Mouse (Mus musculus): ENCODE measurements around the gene Sppl2a. TPM values are rescaled to one million over a fixed set of nuclear protein-coding genes. Genes with fewer than 3 reads are reported as not detected.
"Not testable (repeated sequence)": the region's sequence is repeated elsewhere in the genome, so short reads cannot be mapped to it uniquely, and the experiment has no call there.

Sppl2a gene
- total RNA-seq, 2 experiments from 2014 or later: 79.9 to 111 TPM

DNA sequence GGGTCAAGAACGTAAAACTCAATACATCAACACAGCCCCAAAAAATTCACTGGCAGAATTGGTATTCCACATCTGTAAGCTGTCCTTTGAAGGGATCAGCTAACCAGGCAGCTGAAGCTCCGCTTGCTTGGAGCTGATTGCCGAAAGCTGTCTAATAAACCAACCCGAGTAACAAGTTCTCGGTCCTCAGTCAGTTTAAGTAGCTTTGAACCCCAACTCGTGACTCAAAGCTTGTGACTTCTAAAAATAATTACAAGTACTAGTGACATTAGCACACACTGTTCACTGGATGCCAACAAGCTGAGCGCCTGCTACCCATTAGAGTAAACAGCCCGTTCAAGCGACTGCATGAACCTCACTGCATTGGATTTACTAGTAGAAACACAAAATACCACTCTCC is 35.5 kb downstream of the Sppl2a start:
- no peak for ATAC-seq (ENCODE audit: poor library complexity, severe bottlenecking)

DNA sequence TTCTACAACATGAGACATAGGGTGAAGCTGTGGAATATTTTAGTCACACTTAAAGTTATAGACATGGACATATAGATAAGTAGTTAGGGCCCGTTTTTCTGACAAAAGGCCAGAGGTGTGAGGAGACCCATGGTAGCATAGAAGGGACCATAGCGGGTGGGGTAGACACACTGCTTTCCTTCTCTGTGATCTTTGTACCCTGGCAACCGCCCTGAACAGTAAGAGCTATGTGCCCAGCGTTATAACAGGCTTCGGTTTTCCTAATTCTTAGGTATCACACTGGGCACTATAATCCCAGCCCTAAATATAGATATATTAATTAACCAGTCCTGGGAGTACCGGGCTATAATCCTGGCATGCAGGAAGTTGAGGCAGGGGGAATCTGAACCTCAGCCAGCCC is 36.1 kb downstream of the Sppl2a start:
- ATAC-seq (ENCODE audit: poor library complexity, severe bottlenecking): no peak

DNA sequence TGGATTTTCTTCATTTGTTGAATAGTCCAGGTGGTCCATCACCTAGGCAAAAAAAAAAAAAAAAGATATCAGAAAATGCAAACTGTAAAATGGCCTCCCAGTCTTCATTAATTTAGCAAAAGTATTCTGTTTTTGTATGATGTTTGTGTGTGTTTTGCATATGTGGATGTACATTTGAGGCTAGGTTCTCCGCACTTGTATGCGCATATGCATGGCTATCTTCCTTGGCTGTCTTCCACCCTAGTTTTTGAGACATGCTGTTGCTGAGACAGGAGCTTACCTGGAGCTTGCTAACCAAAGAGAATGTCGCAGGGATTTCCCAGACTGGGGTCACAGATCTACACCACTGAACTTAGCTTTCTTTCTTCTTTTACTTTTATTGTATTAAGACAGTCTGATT is 38.8 kb downstream of the Sppl2a start:
- no peak for ATAC-seq (ENCODE audit: poor library complexity, severe bottlenecking)

DNA sequence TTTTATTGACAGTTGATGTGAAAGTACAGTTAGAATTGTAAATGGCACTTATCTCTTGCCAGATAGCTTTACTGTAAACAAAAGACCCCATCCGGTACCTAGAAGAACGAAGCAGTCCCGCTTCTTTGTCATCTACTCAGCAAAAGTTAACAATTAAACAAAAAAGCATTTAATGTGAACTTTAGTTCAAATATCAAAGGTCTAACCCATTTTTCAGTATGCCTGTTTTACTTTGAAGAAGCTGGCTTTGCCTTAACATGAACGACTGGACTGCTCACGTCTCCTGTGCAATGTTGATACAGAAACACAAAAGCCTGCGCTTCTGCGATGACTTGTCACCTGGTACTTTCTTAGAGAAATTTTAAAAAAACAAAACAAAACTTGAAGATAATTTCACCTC is 40.7 kb downstream of the Sppl2a start:
- no peak for ATAC-seq (ENCODE audit: poor library complexity, severe bottlenecking)

DNA sequence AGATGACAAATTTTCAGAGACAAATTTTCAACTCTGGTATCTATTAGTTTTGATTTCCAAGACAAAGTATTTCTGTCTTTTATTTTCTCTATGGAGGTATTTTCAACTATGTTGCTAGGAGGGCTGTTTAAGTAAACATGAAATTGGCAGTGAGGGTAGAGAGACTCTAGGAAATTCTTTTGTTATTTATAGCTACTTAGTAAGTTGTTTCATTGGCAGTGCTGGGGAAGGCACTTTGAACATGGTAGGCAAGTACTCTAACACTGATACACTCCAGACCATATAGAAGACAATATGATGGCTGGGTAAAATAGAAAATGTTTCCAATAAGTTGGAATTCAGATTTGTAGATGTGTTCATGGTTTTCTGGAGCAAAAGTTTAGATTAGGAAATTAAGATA is 41.3 kb downstream of the Sppl2a start:
- ATAC-seq (ENCODE audit: poor library complexity, severe bottlenecking): no peak

DNA sequence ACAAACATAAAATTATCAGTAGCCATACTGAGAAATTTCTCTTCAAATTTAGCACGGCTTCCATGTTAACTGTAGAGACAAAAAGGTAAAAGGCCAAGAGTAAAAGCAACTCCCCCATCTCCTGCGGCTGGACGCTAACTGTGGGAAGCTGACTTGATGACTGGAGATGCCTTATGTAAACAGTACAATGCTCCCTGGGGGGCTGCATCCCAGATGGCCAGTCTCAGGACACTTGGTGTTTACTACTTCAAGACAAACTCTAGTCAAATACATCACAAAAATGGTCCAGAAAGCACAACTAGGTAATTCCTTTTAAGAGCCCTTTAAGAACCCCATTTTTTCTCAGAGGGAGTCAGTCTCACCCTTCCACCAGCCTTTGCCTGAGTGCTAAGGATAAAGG is 45.9 kb downstream of the Sppl2a start:
- no peak for ATAC-seq (ENCODE audit: poor library complexity, severe bottlenecking)

DNA sequence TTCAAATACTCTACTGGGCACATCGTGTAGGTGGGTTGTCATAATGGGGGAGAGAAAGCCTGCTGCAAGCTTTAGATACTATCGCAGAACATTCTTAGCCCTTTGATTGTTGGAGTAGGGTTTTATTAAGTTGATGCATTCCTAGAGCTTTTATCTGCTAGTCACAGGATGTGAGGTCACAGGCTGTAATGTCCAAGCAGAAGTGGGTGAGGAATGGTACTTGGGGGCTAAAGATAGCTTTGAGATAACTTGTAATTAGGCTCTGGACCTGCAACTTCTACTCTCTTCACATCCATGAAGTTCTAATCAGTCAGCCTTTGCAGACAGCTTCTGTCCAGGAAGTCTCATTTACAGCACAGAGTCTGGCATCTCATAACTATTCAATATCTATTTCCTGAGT is 47.2 kb downstream of the Sppl2a start:
- ATAC-seq (ENCODE audit: poor library complexity, severe bottlenecking): no peak

DNA sequence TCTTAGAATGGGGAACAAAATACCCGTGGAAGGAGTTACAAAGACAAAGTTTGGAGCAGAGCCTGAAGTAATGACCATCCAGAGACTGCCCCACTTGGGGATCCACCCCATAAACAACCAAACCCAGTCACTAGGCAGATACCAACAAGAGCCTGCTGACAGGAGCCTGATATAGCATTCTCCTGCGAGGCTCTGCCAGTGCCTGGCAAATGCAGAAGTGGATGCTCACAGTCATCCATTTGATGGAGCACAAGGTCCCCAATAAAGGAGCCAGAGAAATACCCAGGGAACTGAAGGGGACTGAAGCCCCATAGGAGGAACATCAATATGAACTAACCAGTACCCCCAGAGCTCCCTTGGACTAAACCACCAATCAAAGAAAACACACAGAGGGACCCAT is 50.3 kb downstream of the Sppl2a start:
- not testable (repeated sequence) for ATAC-seq (ENCODE audit: poor library complexity, severe bottlenecking)

DNA sequence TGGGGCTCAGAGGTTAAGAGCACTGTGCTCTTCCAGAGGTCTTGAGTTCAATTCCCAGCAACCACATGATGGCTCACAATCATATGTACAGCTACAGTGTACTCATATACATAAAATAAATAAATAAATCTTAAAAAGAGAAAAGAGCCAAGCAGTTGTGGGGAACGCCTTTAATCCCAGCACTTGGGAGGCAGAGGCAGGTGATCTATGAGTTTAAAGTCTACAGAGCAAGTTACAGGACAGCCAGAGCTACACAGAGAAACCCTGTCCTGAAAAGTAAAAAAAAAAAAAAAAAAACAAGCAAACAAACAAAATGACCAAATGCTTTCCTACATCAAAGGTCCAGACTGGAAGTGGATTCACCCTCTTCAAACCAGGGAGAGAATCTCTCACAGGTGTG is 55.0 kb downstream of the Sppl2a start:
- ATAC-seq (ENCODE audit: poor library complexity, severe bottlenecking): no peak

DNA sequence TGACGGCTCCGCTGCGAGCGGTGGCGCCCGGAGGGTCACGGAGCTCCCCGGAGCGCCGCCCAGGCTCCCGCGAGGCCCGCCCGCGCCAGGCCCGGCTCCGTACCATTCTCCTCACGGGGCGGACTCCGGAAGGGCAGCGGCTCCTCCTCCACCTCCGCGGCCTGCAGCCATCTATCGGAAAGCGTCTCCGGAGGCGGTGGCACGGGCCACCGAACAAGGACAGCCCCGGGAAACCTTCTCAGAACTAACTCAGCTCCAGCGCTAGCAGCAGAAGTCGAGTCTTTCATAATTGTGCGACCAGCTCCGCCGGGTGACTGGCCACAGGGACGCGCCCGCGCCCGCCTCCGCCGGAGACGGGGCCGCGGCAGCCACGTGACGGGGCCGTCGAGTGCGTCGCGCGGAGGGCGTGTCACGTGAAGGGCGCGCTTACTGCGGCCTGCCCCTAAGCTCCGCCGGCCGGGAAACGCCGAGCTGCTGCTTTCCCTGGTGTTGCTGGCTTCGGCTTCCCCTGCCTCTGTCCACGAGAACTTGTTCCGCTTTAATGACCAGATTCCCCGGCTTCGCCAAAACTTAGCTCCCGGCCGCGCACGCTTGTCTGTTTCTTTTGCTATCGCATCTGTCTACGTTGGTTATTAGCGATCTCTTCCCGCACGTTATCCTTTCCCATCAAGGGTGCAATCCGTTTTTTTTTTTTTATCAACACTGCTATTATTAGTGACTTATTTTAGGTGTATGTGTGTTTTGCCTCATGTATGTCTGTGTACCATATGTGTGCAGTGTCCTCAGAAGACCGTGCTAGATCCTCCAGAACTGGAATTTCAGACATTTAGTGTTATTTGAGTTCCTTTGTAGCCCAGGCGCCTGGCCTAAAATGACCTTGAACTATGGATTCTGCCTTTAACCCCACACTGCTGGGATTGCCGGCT is 56.9 kb downstream of the Sppl2a start, which contains the start of gene Trpm7:
Gene Trpm7, minus strand, starts transcription at position 360 of the 926 bp plus-strand sequence.
- peak; percentile 95 for ATAC-seq (ENCODE audit: poor library complexity, severe bottlenecking)

DNA sequence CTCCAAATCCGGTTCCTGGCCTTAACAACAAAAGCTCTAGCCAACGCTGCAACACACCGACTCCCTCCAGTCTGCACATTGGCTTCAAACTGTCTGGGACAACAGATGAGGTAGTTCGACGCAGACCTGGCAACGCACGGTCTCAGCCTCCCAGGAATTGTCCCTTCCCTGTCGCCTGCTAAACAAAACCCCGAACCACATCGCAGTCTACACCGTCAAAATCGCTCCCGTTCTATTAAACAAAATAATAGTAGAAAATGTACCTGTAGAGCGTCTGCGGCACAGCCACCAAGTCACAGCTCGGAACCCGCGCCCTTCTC is 57.6 kb downstream of the Sppl2a start:
- peak; percentile 12 for ATAC-seq (ENCODE audit: poor library complexity, severe bottlenecking)

DNA sequence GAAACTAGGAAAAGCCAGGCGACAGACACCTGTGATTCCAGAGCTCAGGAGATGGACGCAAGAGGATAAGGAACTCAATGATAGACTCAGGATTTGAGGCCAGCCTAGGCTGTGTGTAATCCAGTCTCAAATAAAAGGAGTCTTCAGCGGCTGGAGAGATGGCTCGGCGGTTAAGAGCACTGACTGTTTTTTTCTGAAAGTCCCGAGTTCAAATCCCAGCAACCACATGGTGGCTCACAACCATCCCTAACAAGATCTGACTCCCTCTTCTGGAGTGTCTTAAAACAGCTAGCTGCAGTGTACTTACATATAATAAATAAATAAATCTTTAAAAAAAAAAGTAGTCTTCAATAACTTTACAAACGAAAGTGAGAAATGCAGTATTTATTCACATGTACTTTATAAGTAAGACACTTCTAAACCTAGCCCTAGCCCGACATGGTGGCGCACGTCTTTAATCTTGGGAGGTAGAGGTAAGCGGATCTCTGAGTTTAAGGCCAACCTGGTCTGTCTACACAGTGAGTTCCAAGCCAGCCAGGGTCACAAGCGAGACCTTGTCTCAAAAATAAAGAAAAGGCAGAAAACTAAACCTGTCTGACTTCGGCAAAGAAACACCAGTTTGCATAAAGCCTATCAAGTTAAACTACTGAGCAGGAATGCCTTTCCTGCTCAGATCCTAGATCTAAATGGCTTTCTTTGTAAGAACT is 58.1 kb downstream of the Sppl2a start:
- no peak for ATAC-seq (ENCODE audit: poor library complexity, severe bottlenecking)

DNA sequence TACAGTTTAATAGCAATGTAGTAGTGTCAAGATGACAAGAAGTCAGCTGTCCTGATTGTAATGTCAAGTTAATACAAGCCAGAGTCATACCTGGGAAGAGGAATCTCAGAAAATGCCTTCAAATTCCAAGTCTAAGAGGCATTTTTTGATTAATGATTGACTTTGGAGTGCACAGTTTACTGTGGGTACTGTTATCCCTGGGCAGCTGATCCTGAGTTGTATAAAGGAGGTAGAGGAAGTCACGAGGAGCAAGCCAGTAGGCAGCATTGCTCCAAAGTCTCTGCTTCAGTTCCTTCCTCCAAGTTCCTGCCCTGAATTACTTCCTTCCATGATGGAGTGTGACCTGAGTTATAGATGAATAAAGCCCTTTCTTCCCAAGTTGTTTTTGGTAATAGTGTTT is 66.7 kb downstream of the Sppl2a start:
- ATAC-seq (ENCODE audit: poor library complexity, severe bottlenecking): no peak

DNA sequence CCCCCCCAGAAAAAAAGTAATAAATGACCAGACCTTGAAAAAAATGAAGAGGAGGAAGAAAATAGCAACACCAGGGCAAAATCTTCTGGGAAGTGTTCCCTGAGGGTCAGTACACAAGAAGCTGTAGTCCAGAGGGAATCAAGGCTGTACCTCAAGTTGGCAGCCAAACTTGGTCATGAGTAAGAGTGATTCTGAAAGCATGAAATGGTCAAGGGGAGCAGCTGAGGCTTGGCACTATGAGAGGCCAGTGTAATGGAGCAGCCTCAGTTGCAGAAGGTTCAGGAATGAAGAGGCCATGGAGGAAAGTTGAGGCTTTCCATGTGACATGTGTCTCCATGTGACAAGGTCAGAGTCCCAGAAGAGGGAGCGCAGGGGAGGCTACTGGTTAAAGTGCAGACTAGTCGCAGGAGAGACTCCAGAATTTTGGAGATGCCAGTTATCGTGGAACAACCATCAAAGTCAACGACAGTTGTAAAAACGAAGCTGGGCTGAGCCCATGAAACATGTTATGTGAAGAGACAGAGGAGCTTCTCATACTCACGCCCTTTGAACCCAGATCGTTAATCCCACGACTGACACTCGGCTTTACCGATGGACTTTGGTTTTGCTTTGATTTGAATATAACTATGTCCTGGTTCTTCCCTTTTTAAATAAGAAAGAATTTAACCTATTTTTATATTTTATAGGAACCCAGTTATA is 67.4 kb downstream of the Sppl2a start:
- ATAC-seq (ENCODE audit: poor library complexity, severe bottlenecking): no peak

DNA sequence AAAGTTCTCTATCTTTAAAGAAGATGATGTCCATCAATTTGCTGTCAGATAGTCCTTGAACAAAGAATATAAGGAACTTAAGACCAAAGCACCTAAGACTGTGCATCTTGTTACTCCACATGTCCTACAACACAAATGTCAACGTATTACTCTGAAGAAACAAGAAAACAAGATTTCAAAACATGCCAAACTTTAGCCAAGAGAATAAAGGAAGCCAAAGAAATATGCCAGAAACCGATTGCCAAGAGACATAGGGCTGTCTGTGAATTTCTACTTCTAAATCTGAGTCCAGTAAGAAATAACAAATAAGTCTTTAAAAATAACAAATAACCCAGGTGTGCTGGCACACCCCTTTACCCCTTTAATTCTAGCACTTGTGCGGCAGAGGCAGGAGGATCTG is 68.0 kb downstream of the Sppl2a start:
- ATAC-seq (ENCODE audit: poor library complexity, severe bottlenecking): no peak

DNA sequence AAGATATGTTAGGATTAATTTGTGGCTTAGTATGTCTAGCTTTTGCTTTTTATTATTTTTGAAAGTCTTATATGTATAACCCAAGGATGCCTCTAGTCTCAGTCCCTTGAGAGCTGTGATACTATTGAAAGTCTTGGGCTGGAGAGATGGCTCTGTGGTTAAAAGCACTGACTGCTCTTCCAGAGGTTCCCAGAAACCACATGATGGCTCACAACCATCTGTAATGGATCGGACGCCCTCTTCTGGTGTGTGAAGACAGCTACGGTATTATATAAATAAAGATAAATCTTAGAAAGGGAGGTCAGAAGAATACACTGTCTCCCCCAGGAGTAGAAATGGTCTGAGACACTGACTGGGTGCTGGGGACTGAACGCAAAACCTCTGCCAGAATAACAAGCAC is 88.3 kb downstream of the Sppl2a start:
- ATAC-seq (ENCODE audit: poor library complexity, severe bottlenecking): no peak

Other genes starting within 250 kb of the Sppl2a start
- 65.6 and 66.3 TPM in 2 replicates for gene Usp8, start 225.9 kb downstream of the Sppl2a start, total RNA-seq (2015)
- gene Usp8, start 225.9 kb downstream of the Sppl2a start, total RNA-seq (2017): 68.0 and 88.7 TPM in 2 replicates
- gene Usp50, start 149.8 kb downstream of the Sppl2a start, total RNA-seq (2015): 0.47 and 0.66 TPM in 2 replicates
- gene Usp50, start 149.8 kb downstream of the Sppl2a start, total RNA-seq (2017): 0.33 TPM in 1 of 2 replicates, not detected in the other
- 61.2 and 68.0 TPM in 2 replicates for gene Trpm7, start 57.0 kb downstream of the Sppl2a start, total RNA-seq (2015)
- gene Trpm7, start 57.0 kb downstream of the Sppl2a start, total RNA-seq (2017): 63.1 and 70.3 TPM in 2 replicates
- 8.8 and 10.7 TPM in 2 replicates for gene Ap4e1, start 75.5 kb upstream of the Sppl2a start, total RNA-seq (2015)
- gene Ap4e1, start 75.5 kb upstream of the Sppl2a start, total RNA-seq (2017): 19.2 and 21.5 TPM in 2 replicates
- 48.9 and 59.4 TPM in 2 replicates for gene Blvra, start 137.4 kb upstream of the Sppl2a start, total RNA-seq (2015)
- 46.2 and 47.4 TPM in 2 replicates for gene Blvra, start 137.4 kb upstream of the Sppl2a start, total RNA-seq (2017)
- gene Ncaph, start 200.7 kb upstream of the Sppl2a start, total RNA-seq (2015): 61.6 and 71.8 TPM in 2 replicates
- 88.2 and 93.2 TPM in 2 replicates for gene Ncaph, start 200.7 kb upstream of the Sppl2a start, total RNA-seq (2017)
- gene Itpripl1, start 210.2 kb upstream of the Sppl2a start, total RNA-seq (2015): 39.4 and 40.2 TPM in 2 replicates
- 46.1 and 50.0 TPM in 2 replicates for gene Itpripl1, start 210.2 kb upstream of the Sppl2a start, total RNA-seq (2017)

Data from megakaryocyte, adult 5-6 weeks (primary cell).